Mouse (Mus musculus) liver, postnatal 0 days (tissue): Measurements from ENCODE around the gene Cdc42ep2.

Experiments
- CTCF ChIP-seq: sonication (generic); IDR thresholded peaks from 2 replicates; pipeline ENCODE4 v1.5.1; 2016; ENCODE audit warnings: antibody characterized with exemption, low read depth
- EP300 ChIP-seq: IDR thresholded peaks from 2 replicates; pipeline ENCODE4 v1.6.1; 2016; ENCODE audit warnings: antibody characterized with exemption, low read depth, mild to moderate bottlenecking

DNA sequence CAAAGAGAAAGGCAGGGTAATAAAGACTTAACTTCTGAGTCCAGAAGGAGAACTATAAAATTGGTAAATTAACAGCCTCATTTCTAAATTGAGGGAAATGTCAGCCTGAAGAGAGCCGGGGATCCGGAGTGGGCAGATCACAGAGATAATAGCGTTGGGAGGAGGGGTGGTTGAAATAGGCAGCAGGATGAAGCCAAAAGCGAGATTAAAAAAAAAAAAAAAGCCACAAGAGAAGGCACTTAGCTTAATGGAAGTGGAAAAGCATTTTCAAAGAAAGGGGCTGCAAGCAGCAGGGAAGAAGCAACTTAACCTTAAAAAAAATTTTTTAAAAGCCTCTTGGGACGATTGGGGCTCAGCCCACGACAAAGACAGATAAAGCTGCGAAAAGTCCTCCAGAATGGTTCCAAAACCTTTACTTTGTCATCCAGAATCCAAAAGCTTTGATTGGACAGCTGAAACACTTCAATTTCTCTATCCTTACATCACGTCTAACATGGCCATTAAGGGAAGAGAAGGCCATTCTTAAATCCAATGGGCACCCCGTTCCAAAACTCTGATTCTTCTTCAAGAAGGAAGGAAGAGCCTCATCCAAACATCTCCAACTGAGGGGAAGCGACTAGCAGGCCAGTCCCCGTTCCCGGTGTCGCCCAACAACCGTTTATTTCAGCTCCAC, 13.1 kb downstream of the Cdc42ep2 start:
- TF ChIP-seq CTCF, result no peak
- TF ChIP-seq EP300, result no peak
